Mouse (Mus musculus) limb, embryonic 11.5 days (tissue): ENCODE data around the gene Gm28230. TPM values are rescaled to one million over a fixed set of nuclear protein-coding genes. Genes with fewer than 3 reads are reported as not detected.
A peak's percentile ranks its signal among the peaks of the same experiment; 100 is the strongest.

Experiments used
- microRNA counts: library from miRNA; unstranded; fragments of <30 nt; microRNA quantifications from one replicate; lab custom pipeline; 2016
- microRNA-seq: library from miRNA; unstranded; fragments of <30 nt; microRNA quantifications from one replicate; pipeline ENCODE4, GENCODE M21; 2016
- polyA plus RNA-seq: library from polyadenylated mRNA; unstranded; fragments of >200 nt; fragmentation: Nextera tagmentation; extraction: Ambion mirVana; gene quantifications from 2 replicates; pipeline ENCODE4 v1.2.1, GENCODE M21; 2014

The Gm28230 gene
- polyA plus RNA-seq, 1 experiment from 2014 or later: 0.45 TPM

MicroRNAs encoded within 50 kb of the gene (microRNA counts, 519-probe panel; counts per million panel counts)
- microRNA mmu-miR-10b (lab: Ali Mortazavi, UCI): 5,259 counts per million, percentile 86 among the panel's probes with 10 or more counts

Small RNAs within 50 kb of the gene (microRNA-seq; reads per million reads assigned to microRNA genes)
- gene Gm44463 (not detected), gene Mir10b (38,055 reads per million, percentile 99 among the genes with 10 or more reads in this experiment)

Other genes with a start within 250 kb of the Gm28230 start
- gene Lnpk, start 147.3 kb upstream of the Gm28230 start, polyA plus RNA-seq: 48.1 and 52.2 TPM in 2 replicates
- gene Evx2, start 67.2 kb upstream of the Gm28230 start, polyA plus RNA-seq: 3.3 and 3.8 TPM in 2 replicates
- 55.3 and 59.8 TPM in 2 replicates for gene Hoxd13, start 58.4 kb upstream of the Gm28230 start, polyA plus RNA-seq
- 80.7 and 82.2 TPM in 2 replicates for gene Hoxd12, start 51.7 kb upstream of the Gm28230 start, polyA plus RNA-seq
- gene Hoxd11, start 47.2 kb upstream of the Gm28230 start, polyA plus RNA-seq: 59.6 and 64.4 TPM in 2 replicates
- 52.0 and 55.0 TPM in 2 replicates for gene Hoxd10, start 34.8 kb upstream of the Gm28230 start, polyA plus RNA-seq
- gene Hoxd9, start 29.0 kb upstream of the Gm28230 start, polyA plus RNA-seq: 17.1 and 24.1 TPM in 2 replicates
- gene Hoxd8, start 22.1 kb upstream of the Gm28230 start, polyA plus RNA-seq: 11.6 and 13.1 TPM in 2 replicates
- 1.2 and 1.4 TPM in 2 replicates for gene Hoxd3, start 14.8 kb upstream of the Gm28230 start, polyA plus RNA-seq
- gene Hoxd4, start 14.8 kb upstream of the Gm28230 start, polyA plus RNA-seq: 0.84 and 1.9 TPM in 2 replicates
- gene Hoxd1, start 36.3 kb downstream of the Gm28230 start, polyA plus RNA-seq: 0.17 and 0.30 TPM in 2 replicates
- gene Mtx2, start 99.1 kb downstream of the Gm28230 start, polyA plus RNA-seq: 128 and 131 TPM in 2 replicates